Mouse (Mus musculus) kidney, adult 2 months (tissue): ENCODE results near the gene Sbk3.

Source experiments
- CTCF ChIP-seq: fragments of 200-500 bp; conservative IDR thresholded peaks from 2 replicates; pipeline ENCODE4 v1.5.1; 2011; ENCODE audit warnings: low read depth, mild to moderate bottlenecking, control low read depth, low read length, moderate library complexity, mixed read lengths; ENCODE audit not compliant: insufficient read depth, insufficient read length
- POLR2A ChIP-seq: fragments of 200-500 bp; IDR thresholded peaks from one replicate; pipeline ENCODE4 v1.6.1; 2011; ENCODE audit warnings: low read depth, low read length, control low read depth

DNA sequence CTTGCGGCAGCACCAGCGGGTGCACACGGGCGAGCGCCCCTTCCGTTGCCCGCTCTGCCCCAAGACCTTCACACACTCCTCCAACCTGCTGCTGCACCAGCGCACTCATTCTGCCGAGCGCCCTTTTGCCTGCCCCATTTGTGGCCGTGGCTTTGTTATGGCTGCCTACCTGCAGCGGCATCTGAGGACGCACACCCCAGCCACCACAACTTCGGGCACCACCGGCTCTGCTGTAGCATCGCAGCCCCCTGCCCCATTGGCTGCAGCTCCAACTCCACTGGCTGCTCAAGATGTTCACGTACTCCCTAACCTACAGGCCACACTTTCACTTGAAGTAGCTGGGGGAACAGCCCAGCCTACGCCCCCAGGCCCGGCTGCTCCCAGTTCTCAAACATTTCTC is 50.5 kb downstream of the Sbk3 start:
- TF ChIP-seq CTCF (no peak), POLR2A (no peak)
